Mouse (Mus musculus): ENCODE data around the gene Copa. TPM values are rescaled to one million over a fixed set of nuclear protein-coding genes. Genes with fewer than 3 reads are reported as not detected.

The Copa gene
- total and polyA plus RNA-seq, 3 experiments, result 81.2 to 118 (median 92.3) TPM

- Histone ChIP-seq H3K4me1 (ENCODE audit: control insufficient read depth in 1 of 2, insufficient read depth in 2 of 2, low read length in 2 of 2) (no peaks in the 10 kb centered on the region), H3K27ac (ENCODE audit: control insufficient read depth, low read depth, low read length) (no peak within 1 kb of the TSS), H3K9me3 (replicated peaks; ENCODE audit: insufficient read depth, low read length) (no peaks in the 10 kb centered on the region), H3K36me3 (ENCODE audit: control insufficient read depth in 1 of 2, insufficient read depth in 2 of 2, low read length in 2 of 2) (no peaks in the 10 kb centered on the region; a peak in 1 of 4 replicates), H3K4me3 (ENCODE audit: control insufficient read depth in 1 of 2, insufficient read depth in 1 of 2, low read depth in 2 of 2, low read length in 2 of 2) (no peak within 1 kb of the TSS), H3K79me2 (ENCODE audit: control insufficient read depth, insufficient read depth, low read length, poor library complexity) (no peaks in the 10 kb centered on the region), H3K9ac (ENCODE audit: control insufficient read depth, low read depth, low read length, poor library complexity, severe bottlenecking) (no peak within 1 kb of the TSS), H3K27me3 (ENCODE audit: control insufficient read depth in 1 of 2, insufficient read depth in 2 of 2, low read length in 2 of 2) (no peaks in the 10 kb centered on the region; a peak in 1 of 4 replicates)
- TF ChIP-seq ELF1 (IDR thresholded peaks at IDR 0.05; ENCODE audit: low read depth, low read length) (no peak), USF2 (IDR thresholded peaks at IDR 0.05; ENCODE audit: borderline replicate concordance in 1 of 2, insufficient read depth in 1 of 2, low read depth in 1 of 2, low read length in 2 of 2) (no peak), UBTF (IDR thresholded peaks at IDR 0.05; ENCODE audit: borderline replicate concordance, insufficient read depth, low read depth, low read length) (no peak), EP300 (IDR thresholded peaks at IDR 0.05; ENCODE audit: low read depth in 1 of 2, low read length in 2 of 2) (no peak), JUND (IDR thresholded peaks at IDR 0.05; ENCODE audit: low read depth, low read length) (no peak)
- no peak for DNase-seq (ENCODE audit: low read depth, low spot score)
Measured at GRCm38 (mm10) chr1:172057491-172057921, 24.8 kb upstream of the Copa start, which contains the start of gene Nhlh1. Nhlh1 (minus strand) TSS chr1:172057573.

GRCm38 (mm10) chr1:172058321-172058720 lies 24.0 kb upstream of the Copa start:
- Histone ChIP-seq H3K36me3 (ENCODE audit: control insufficient read depth in 1 of 2, insufficient read depth in 2 of 2, low read length in 2 of 2) (no peaks in the 10 kb centered on the region; a peak in 1 of 4 replicates), H3K27ac (ENCODE audit: control insufficient read depth, low read depth, low read length) (no peak overlapping the region), H3K9ac (ENCODE audit: control insufficient read depth, low read depth, low read length, poor library complexity, severe bottlenecking) (no peak overlapping the region), H3K79me2 (ENCODE audit: control insufficient read depth, insufficient read depth, low read length, poor library complexity) (no peaks in the 10 kb centered on the region), H3K4me3 (ENCODE audit: control insufficient read depth in 1 of 2, insufficient read depth in 1 of 2, low read depth in 2 of 2, low read length in 2 of 2) (no peak overlapping the region), H3K9me3 (replicated peaks; ENCODE audit: insufficient read depth, low read length) (no peaks in the 10 kb centered on the region), H3K27me3 (ENCODE audit: control insufficient read depth in 1 of 2, insufficient read depth in 2 of 2, low read length in 2 of 2) (no peaks in the 10 kb centered on the region), H3K4me1 (ENCODE audit: control insufficient read depth in 1 of 2, insufficient read depth in 2 of 2, low read length in 2 of 2) (no peaks in the 10 kb centered on the region)
- no peak for DNase-seq (ENCODE audit: low read depth, low spot score)
- TF ChIP-seq BHLHE40 (IDR thresholded peaks at IDR 0.05; ENCODE audit: borderline replicate concordance, low read depth, low read length) (no peak), ETS1 (IDR thresholded peaks at IDR 0.05; ENCODE audit: low read depth, low read length) (no peak), ZNF384 (IDR thresholded peaks at IDR 0.05; ENCODE audit: low read depth, low read length) (no peak), NRF1 (IDR thresholded peaks at IDR 0.05; ENCODE audit: insufficient read depth, low read depth, low read length, poor library complexity, severe bottlenecking) (no peak), ZC3H11A (IDR thresholded peaks at IDR 0.05; ENCODE audit: low read depth, low read length) (no peak), MAX (IDR thresholded peaks at IDR 0.05; ENCODE audit: low read length) (no peak), USF2 (IDR thresholded peaks at IDR 0.05; ENCODE audit: borderline replicate concordance in 1 of 2, insufficient read depth in 1 of 2, low read depth in 1 of 2, low read length in 2 of 2) (no peak), UBTF (IDR thresholded peaks at IDR 0.05; ENCODE audit: borderline replicate concordance, insufficient read depth, low read depth, low read length) (no peak), RAD21 (IDR thresholded peaks at IDR 0.05; ENCODE audit: low read depth, low read length) (no peak), CHD2 (IDR thresholded peaks at IDR 0.05; ENCODE audit: low read length) (no peak), ZKSCAN1 (IDR thresholded peaks at IDR 0.05; ENCODE audit: low read depth, low read length) (no peak), NELFE (IDR thresholded peaks at IDR 0.05; ENCODE audit: low read depth, low read length) (no peak), ELF1 (IDR thresholded peaks at IDR 0.05; ENCODE audit: low read depth, low read length) (no peak), GABPA (IDR thresholded peaks at IDR 0.05; ENCODE audit: low read depth, low read length) (no peak), USF1 (IDR thresholded peaks at IDR 0.05; ENCODE audit: low read depth, low read length) (no peak), TBP (IDR thresholded peaks at IDR 0.05; ENCODE audit: low read depth, low read length) (no peak), MXI1 (IDR thresholded peaks at IDR 0.05; ENCODE audit: low read depth, low read length) (no peak)
